Mouse (Mus musculus) large intestine, adult 2 months (tissue): ENCODE data around the gene 6330409D20Rik. TPM values are rescaled to one million over a fixed set of nuclear protein-coding genes. Genes with fewer than 3 reads are reported as not detected.

Experiments used
- polyA plus RNA-seq: library from polyadenylated mRNA; depleted of rRNA; stranded (reverse); fragments of >200 nt; gene quantifications from 2 replicates; pipeline ENCODE4 v1.2.3, GENCODE M21; 2012; rRNA removed

Gene 6330409D20Rik
- polyA plus RNA-seq, 1 experiment: not detected

Other genes starting within 250 kb of the 6330409D20Rik start
- gene Fam102a, start 205.7 kb downstream of the 6330409D20Rik start, polyA plus RNA-seq: 37.4 and 44.5 TPM in 2 replicates
- 149 and 160 TPM in 2 replicates for gene Dpm2, start 170.2 kb downstream of the 6330409D20Rik start, polyA plus RNA-seq
- 0.11 and 0.48 TPM in 2 replicates for gene Pip5kl1, start 166.2 kb downstream of the 6330409D20Rik start, polyA plus RNA-seq
- gene 9430097D07Rik, start 165.3 kb downstream of the 6330409D20Rik start, polyA plus RNA-seq: 0.05 TPM in 1 of 2 replicates, not detected in the other
- 7.7 and 8.4 TPM in 2 replicates for gene St6galnac4, start 153.9 kb downstream of the 6330409D20Rik start, polyA plus RNA-seq
- gene St6galnac6, start 141.3 kb downstream of the 6330409D20Rik start, polyA plus RNA-seq: 15.7 and 16.3 TPM in 2 replicates
- 5.9 and 9.1 TPM in 2 replicates for gene Ak1, start 119.3 kb downstream of the 6330409D20Rik start, polyA plus RNA-seq
- 34.5 and 40.7 TPM in 2 replicates for gene Eng, start 94.4 kb downstream of the 6330409D20Rik start, polyA plus RNA-seq
- 31.5 TPM in 2 replicates for gene Fpgs, start 36.9 kb downstream of the 6330409D20Rik start, polyA plus RNA-seq
- 93.8 and 96.5 TPM in 2 replicates for gene Cdk9, start 27.9 kb downstream of the 6330409D20Rik start, polyA plus RNA-seq
- gene Sh2d3c, start 20.0 kb downstream of the 6330409D20Rik start, polyA plus RNA-seq: 8.4 and 14.2 TPM in 2 replicates
- 93.7 and 110 TPM in 2 replicates for gene Tor2a, start 16.2 kb upstream of the 6330409D20Rik start, polyA plus RNA-seq
- gene Ttc16, start 34.6 kb upstream of the 6330409D20Rik start, polyA plus RNA-seq: 0.58 and 1.4 TPM in 2 replicates
- 17.4 and 30.9 TPM in 2 replicates for gene Ptrh1, start 34.8 kb upstream of the 6330409D20Rik start, polyA plus RNA-seq
- gene Cfap157, start 43.4 kb upstream of the 6330409D20Rik start, polyA plus RNA-seq: not detected in 2 replicates
- gene Stxbp1, start 106.2 kb upstream of the 6330409D20Rik start, polyA plus RNA-seq: 9.4 and 9.7 TPM in 2 replicates
- gene Fam129b, start 135.1 kb upstream of the 6330409D20Rik start, polyA plus RNA-seq: 28.7 and 29.1 TPM in 2 replicates
- gene Rpl12, start 220.5 kb upstream of the 6330409D20Rik start, polyA plus RNA-seq: 380 and 390 TPM in 2 replicates
- 6.3 and 10.2 TPM in 2 replicates for gene Lrsam1, start 220.6 kb upstream of the 6330409D20Rik start, polyA plus RNA-seq
- gene Slc2a8, start 241.1 kb upstream of the 6330409D20Rik start, polyA plus RNA-seq: 12.4 and 14.9 TPM in 2 replicates